Mouse (Mus musculus) A20 (cell line): ENCODE data around the gene Immt.

ENCODE experiments used
- DNase-seq: peaks from one replicate; pipeline ENCODE4 v3.0.0-alpha.2; 2011; ENCODE audit warnings: low read depth, low spot score

The Immt gene

DNA sequence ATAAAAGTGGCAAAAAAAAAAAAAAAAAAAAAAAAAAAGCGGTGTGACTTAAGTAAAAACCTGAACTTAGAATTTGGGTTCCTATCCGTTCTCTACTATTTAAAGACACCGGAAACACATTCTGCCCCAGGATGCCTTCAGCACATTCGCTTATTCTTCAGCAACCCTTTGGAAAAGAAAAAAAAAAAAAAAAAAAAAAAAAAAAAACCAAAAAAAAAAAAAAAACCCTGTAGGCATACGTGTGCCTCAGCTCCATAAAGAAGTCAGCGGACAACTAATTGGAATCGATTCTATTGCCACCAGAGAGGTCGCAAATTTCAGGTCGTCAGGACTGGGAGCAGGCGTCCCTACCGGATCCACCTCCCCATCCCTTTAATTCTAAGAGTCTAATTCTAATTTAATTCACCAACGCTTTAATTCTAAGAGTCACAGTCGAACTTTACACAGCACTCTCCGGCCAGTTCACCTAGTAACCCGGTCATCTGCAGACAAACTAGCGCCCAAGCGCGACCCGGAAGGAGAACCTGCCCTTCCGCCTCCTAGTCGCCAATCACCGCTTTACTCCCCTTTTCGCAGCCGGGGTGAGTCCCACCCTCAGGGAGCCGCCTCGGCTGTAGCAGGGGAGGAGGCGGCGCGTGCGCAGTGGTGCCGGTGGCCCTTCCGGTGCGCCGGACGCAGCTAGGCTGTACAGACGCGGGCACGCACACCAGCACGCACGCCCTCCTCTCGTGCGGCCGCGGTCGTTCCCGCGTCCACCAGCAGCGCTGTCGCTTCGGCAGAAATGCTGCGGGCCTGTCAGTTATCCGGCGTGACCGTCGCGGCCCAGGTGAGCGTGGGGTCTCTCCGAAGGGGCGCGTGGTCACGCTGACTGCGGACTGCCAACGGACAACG is at the start of gene Immt:
Gene Immt, plus strand, starts transcription at position 642 of the 891 bp plus-strand sequence.
- peak; percentile 92 for DNase-seq

DNA sequence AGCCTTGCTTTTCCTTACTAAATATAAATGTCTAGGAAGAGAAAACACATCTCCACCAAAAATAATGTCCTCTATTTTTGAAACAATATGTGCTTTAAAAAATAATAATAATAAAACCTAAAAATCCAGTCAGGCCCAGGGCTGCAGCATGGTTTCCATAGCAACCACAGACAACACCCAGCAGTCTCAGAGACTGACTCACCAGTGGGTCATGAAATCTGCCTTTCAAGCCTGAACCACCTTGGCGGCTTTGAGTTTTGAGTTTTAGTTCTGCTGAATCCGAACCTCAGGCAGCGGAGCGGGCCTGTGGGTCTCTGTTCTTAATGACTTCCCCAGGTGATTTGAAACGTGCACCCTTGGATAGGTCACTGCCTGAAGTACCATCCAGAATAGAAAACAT is 48.0 kb upstream of the Immt start:
- no peak for DNase-seq

DNA sequence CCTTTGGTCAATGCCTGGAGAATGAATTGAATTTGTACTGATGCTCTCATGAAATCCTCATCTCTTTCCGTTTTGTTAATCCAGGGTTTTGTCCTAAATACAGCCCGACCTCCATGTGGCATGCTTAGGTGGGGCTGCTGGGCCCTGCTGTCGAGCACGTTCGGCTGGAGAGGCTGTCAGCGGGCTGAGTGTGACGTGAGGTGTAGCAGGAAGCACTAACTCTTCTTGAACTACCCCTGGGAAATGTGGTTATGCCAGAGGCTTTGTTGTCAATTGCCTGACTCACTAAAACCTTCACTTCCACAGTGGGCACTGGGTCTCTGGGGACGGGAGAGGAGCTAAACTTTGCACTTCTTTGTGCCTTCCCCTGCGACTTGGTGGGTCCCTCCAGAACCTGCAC is 42.8 kb upstream of the Immt start:
- DNase-seq, result no peak

- no peak for DNase-seq
Measured at GRCm38 (mm10) chr6:71791771-71792170, 39.4 kb upstream of the Immt start.

DNA sequence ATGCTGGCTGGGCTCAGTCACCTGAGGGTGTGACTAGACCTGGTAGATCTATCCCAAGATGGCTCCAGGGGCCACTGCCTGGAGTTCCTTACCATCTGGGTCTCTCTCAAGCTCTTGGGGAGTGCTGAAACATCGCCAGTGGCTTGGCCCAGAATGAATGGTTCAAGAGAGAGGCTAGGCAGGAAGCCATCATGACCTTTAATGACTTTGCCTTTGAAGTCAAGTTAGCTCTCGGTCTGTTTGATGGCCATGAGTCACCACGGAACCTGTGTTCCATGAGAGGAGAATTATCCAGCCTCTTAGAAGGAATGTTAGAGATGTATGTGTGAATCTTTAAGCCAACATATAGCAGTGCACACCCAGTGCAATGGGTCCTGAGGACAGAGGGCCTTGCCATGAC is 31.7 kb upstream of the Immt start:
- no peak for DNase-seq

- no peak for DNase-seq
Measured at GRCm38 (mm10) chr6:71801011-71801713, 30.0 kb upstream of the Immt start.

DNA sequence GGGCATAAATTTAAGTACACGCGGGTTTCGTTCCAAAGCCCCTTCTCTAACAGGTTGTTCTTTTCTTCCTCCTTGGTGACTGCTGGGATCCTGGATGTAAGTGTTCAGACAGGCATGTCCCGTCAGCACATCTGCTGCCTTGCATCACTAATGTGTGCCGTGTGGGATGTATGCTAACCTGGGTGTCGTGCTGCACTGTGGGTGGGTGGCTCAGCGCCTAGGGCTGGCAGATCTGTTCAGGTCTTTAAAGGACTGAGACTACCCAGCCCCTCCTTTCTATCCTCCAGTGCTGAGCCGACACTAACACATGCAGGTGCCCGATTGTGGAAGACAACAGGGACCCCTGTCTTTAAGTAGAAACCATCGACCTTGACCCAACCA is 29.4 kb upstream of the Immt start:
- DNase-seq, result no peak

DNA sequence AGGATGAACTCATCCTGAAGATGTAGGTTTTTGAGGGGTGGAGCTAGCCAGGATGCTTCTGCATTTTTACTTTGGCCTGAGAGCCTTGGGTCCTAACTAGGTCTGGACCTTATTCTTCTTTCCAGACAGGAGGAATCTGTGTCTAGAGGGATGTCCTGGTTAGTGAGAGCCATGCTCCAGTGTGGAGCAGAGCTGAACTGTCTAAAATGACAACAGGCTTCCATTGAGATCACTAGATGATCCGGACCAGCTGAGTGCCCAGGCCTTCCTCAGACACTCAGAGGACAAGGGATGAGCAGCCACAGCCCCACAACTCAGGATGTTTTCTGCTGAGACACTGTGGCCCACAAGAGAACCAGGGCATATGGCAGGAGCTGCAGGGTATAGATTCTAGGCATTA is 27.5 kb upstream of the Immt start:
- DNase-seq, result no peak

GRCm38 (mm10) chr6:71804061-71804829 is 26.9 kb upstream of the Immt start:
- DNase-seq, result peak; percentile 59

- no peak for DNase-seq
Measured at GRCm38 (mm10) chr6:71806713-71807112, 24.4 kb upstream of the Immt start.

GRCm38 (mm10) chr6:71809890-71810289 is 21.2 kb upstream of the Immt start:
- no peak for DNase-seq

DNA sequence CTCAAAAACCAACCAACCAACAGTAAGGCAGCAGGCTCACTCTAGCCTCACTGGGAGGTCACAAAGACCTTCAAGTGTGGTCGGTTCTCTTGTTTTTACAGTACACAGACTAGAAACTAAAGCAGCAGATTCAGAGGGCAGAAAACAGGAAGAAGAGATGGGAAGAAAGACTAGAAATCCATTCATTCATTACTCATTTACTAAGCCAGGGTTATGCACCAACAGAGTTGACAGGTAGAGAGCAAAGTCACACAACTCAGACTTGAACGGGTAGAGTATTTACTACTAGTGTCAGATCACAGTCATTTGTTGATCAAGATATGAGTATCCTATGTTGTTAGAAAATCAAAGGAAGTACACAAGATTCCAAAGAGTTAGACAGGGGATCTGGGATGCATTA is 18.3 kb upstream of the Immt start:
- no peak for DNase-seq

DNA sequence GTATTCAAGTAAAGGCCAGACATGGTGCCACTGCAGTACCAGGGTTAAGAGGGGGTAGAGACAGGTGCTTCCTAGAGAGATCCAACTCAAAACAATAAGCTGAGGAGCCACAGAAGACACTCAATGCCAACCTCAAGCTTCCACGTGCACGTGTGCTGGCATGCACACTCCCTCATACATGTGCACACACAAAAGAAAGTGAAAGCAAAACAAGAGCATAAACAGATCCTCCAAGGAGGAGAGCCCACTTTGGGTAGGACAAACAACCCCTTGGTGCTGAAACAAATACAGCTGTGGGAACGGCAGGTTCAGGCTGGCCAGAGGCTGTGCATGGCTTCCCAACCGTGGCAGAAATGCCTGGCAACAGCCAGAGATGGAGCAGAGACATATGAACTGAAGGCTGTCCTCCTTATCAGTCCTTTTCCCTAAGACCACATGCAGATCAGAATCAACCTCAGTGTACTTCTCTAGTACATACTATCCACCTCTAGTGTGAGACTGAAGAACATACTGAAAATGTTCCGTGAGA is 11.3 kb upstream of the Immt start:
- DNase-seq, result peak; percentile 44

GRCm38 (mm10) chr6:71823085-71823484 is 8.0 kb upstream of the Immt start:
- DNase-seq, result no peak

- peak; percentile 84 for DNase-seq
Measured at GRCm38 (mm10) chr6:71823488-71823887, 7.6 kb upstream of the Immt start.

DNA sequence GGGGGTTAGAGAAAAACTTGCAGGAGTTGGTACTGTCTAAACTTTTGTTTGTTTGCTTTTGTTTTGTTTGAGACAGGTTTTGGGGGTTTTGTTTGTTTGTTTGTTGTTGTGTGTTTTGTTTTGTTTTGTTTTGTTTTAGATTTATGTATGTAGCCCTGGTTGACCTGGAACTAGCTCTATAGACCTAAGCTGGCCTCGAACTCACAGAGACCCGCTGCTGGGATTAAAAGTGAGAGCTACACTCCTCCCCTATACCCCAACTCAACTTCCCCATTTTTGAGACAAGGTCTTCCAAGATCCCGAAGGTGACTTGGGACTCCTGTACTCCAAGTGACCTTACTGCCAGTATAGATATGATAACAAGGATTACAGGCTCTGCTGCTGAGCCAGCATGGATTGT is 7.2 kb upstream of the Immt start:
- no peak for DNase-seq

GRCm38 (mm10) chr6:71826869-71827268 is 4.3 kb upstream of the Immt start, which contains the start of gene Mrpl35:
TSS of gene Mrpl35 (minus strand) at chr6:71826969.
- DNase-seq, result no peak

DNA sequence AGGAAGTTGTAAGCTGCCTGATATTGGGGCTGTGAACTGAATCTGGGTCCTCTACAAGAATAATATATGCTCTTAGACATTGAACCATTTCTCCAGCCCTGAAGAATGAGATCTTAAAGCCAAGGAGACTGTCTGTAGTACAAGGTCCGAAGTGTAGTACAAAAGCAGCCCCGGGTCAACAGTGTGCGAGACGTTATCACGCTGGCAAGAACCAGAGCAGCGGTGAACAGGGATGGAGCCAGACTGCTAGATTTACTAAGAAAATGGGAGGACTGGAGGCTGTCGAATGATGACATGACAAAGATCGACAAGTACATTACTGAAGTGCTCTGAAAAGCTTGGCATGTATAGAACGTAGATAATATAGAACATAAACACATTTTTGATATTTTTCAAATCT is 1.4 kb upstream of the Immt start:
- no peak for DNase-seq

DNA sequence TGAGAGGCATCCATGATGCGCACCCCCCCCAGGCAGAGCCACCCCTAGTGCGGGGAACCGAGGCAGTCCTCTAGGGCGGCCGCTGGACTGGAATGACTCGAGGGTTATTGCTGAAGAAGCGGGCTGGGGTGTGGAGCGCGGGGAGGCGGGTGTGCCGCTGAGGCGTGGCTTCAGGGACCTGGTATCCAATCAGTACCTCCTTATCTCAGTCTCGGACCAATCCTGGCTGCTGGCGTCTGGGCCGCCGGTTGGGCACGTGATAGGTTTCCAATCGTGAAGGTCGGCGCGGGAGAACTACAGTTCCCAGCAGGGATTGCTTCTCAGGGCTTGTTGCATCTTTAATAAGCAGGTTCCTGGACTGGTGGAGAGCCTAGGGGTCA is 440 bp downstream of the Immt start:
- peak; percentile 90 for DNase-seq

GRCm38 (mm10) chr6:71836811-71837210 is 5.7 kb downstream of the Immt start:
- DNase-seq, result no peak

DNA sequence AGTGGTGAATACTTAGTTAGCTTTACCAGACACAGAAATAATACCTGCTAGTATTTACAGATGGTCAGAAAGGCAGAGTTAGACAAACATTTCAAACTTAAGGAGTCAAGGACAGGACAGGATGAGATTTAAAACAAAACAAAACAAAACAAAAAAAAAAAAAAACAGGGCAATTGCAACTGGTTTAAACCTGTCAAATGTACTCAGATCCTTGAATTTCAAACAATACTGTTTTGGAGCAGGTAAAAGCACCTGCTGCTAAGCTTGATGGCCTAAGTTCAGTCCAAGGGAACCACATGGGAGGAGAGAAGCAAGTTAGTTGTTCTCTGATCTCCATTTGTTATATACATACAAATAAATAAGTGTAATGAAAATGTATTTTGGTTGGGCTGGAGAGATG is 8.7 kb downstream of the Immt start:
- no peak for DNase-seq
